Mouse (Mus musculus): ENCODE measurements around the gene Acvr2b. TPM values are rescaled to one million over a fixed set of nuclear protein-coding genes. Genes with fewer than 3 reads are reported as not detected.
"Not testable (repeated sequence)": the region's sequence is repeated elsewhere in the genome, so short reads cannot be mapped to it uniquely, and the experiment has no call there.

Gene Acvr2b
- polyA plus RNA-seq, 1 experiment, result 0.83 TPM

- no peak overlapping the region for H3ac ChIP-seq (ENCODE audit: control insufficient read depth, insufficient read length, low read depth)
- no peak for TF ChIP-seq USF1 (IDR thresholded peaks at IDR 0.05; ENCODE audit: low read depth)
- TF ChIP-seq FOSL1 (IDR thresholded peaks at IDR 0.05; ENCODE audit: insufficient read depth, low read length, poor library complexity, severe bottlenecking), result no peak
- TF ChIP-seq CEBPB (IDR thresholded peaks at IDR 0.05; ENCODE audit: low read depth), result no peak
- no peak for TF ChIP-seq MAX (IDR thresholded peaks at IDR 0.05)
- TF ChIP-seq CTCF (IDR thresholded peaks at IDR 0.05; ENCODE audit: control insufficient read depth, insufficient read depth, insufficient read length), result no peak
- TF ChIP-seq MYOG (IDR thresholded peaks at IDR 0.05; ENCODE audit: control insufficient read depth, extremely low read depth, insufficient read length), result no peak
- TF ChIP-seq MYOD1 (IDR thresholded peaks at IDR 0.05; ENCODE audit: control insufficient read depth, insufficient read length, low read depth), result no peak
- H3K36me3 ChIP-seq (ENCODE audit: control insufficient read depth, insufficient read depth), result no peaks in the 10 kb centered on the region
- no peak overlapping the region for H3K4me3 ChIP-seq (ENCODE audit: insufficient read depth, poor library complexity, severe bottlenecking)
- no peaks in the 10 kb centered on the region for H3K79me2 ChIP-seq (ENCODE audit: control insufficient read depth, insufficient read depth)
- no peaks in the 10 kb centered on the region for H3K27me3 ChIP-seq (ENCODE audit: control insufficient read depth, insufficient read depth, insufficient read length)
- no peaks in the 10 kb centered on the region for H3K79me3 ChIP-seq (ENCODE audit: low read depth)
These were observed 40.5 kb upstream of the Acvr2b start for GRCm38 (mm10) chr9:119361416-119361815.

GRCm38 (mm10) chr9:119363229-119363628 lies 38.7 kb upstream of the Acvr2b start:
- H3K79me2 ChIP-seq (ENCODE audit: control insufficient read depth, insufficient read depth), result no peaks in the 10 kb centered on the region
- H3K36me3 ChIP-seq (ENCODE audit: control insufficient read depth, insufficient read depth), result no peaks in the 10 kb centered on the region
- H3K79me3 ChIP-seq (ENCODE audit: low read depth), result no peaks in the 10 kb centered on the region
- H3K4me3 ChIP-seq (ENCODE audit: insufficient read depth, poor library complexity, severe bottlenecking), result no peak overlapping the region
- H3ac ChIP-seq (ENCODE audit: control insufficient read depth, insufficient read length, low read depth), result no peak overlapping the region
- no peak for TF ChIP-seq FOSL1 (IDR thresholded peaks at IDR 0.05; ENCODE audit: insufficient read depth, low read length, poor library complexity, severe bottlenecking)
- no peak for TF ChIP-seq CEBPB (IDR thresholded peaks at IDR 0.05; ENCODE audit: low read depth)
- no peak for TF ChIP-seq USF1 (IDR thresholded peaks at IDR 0.05; ENCODE audit: low read depth)
- no peak for TF ChIP-seq MYOG (IDR thresholded peaks at IDR 0.05; ENCODE audit: control insufficient read depth, extremely low read depth, insufficient read length)
- no peak for TF ChIP-seq MYOD1 (IDR thresholded peaks at IDR 0.05; ENCODE audit: control insufficient read depth, insufficient read length, low read depth)
- TF ChIP-seq CTCF (IDR thresholded peaks at IDR 0.05; ENCODE audit: control insufficient read depth, insufficient read depth, insufficient read length), result no peak
- TF ChIP-seq MAX (IDR thresholded peaks at IDR 0.05), result no peak
- no peaks in the 10 kb centered on the region for H3K27me3 ChIP-seq (ENCODE audit: control insufficient read depth, insufficient read depth, insufficient read length)

DNA sequence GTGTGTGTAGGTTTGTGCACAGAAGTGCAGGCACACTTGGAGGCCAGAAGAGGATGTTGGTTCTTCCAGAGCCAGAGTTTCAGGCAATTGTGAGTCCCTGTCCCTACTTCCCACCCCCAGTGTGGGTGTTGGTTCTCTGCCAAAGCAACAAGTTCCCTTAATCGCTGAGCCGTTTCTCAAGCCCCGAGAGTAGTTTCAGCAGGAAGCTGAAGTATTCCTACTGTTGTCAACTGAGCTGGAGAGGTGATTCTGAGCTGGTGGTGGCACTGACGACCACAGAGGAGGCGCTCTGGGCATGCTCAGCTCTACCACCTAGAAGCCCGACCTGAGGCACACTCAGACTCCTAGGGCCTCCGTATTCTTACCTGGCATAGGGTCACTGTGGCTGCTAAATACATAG lies 36.6 kb upstream of the Acvr2b start, which contains the start of gene Slc22a14:
Gene Slc22a14, minus strand, starts transcription at position 270 of the 400 bp plus-strand sequence.
- no peaks in the 10 kb centered on the region for H3K27me3 ChIP-seq (ENCODE audit: control insufficient read depth, insufficient read depth, insufficient read length)
- no peaks in the 10 kb centered on the region for H3K36me3 ChIP-seq (ENCODE audit: control insufficient read depth, insufficient read depth)
- H3K79me3 ChIP-seq (ENCODE audit: low read depth), result no peaks in the 10 kb centered on the region
- H3ac ChIP-seq (ENCODE audit: control insufficient read depth, insufficient read length, low read depth), result no peak within 1 kb of the TSS
- H3K79me2 ChIP-seq (ENCODE audit: control insufficient read depth, insufficient read depth), result no peaks in the 10 kb centered on the region
- TF ChIP-seq MAX (IDR thresholded peaks at IDR 0.05), result no peak
- TF ChIP-seq USF1 (IDR thresholded peaks at IDR 0.05; ENCODE audit: low read depth), result no peak
- TF ChIP-seq CEBPB (IDR thresholded peaks at IDR 0.05; ENCODE audit: low read depth), result no peak
- no peak for TF ChIP-seq MYOG (IDR thresholded peaks at IDR 0.05; ENCODE audit: control insufficient read depth, extremely low read depth, insufficient read length)
- TF ChIP-seq CTCF (IDR thresholded peaks at IDR 0.05; ENCODE audit: control insufficient read depth, insufficient read depth, insufficient read length), result no peak
- no peak for TF ChIP-seq MYOD1 (IDR thresholded peaks at IDR 0.05; ENCODE audit: control insufficient read depth, insufficient read length, low read depth)
- no peak for TF ChIP-seq FOSL1 (IDR thresholded peaks at IDR 0.05; ENCODE audit: insufficient read depth, low read length, poor library complexity, severe bottlenecking)
- no peak within 1 kb of the TSS for H3K4me3 ChIP-seq (ENCODE audit: insufficient read depth, poor library complexity, severe bottlenecking)

- Histone ChIP-seq H3K79me3 (ENCODE audit: low read depth) (no peaks in the 10 kb centered on the region), H3K79me2 (ENCODE audit: control insufficient read depth, insufficient read depth) (no peaks in the 10 kb centered on the region), H3K36me3 (ENCODE audit: control insufficient read depth, insufficient read depth) (no peaks in the 10 kb centered on the region), H3ac (ENCODE audit: control insufficient read depth, insufficient read length, low read depth) (no peak overlapping the region), H3K4me3 (ENCODE audit: insufficient read depth, poor library complexity, severe bottlenecking) (no peak overlapping the region), H3K27me3 (ENCODE audit: control insufficient read depth, insufficient read depth, insufficient read length) (no peaks in the 10 kb centered on the region)
- TF ChIP-seq MYOD1 (IDR thresholded peaks at IDR 0.05; ENCODE audit: control insufficient read depth, insufficient read length, low read depth), result no peak
- TF ChIP-seq USF1 (IDR thresholded peaks at IDR 0.05; ENCODE audit: low read depth), result peak; percentile 52
- TF ChIP-seq MAX (IDR thresholded peaks at IDR 0.05), result no peak
- no peak for TF ChIP-seq CEBPB (IDR thresholded peaks at IDR 0.05; ENCODE audit: low read depth)
These were observed 33.6 kb upstream of the Acvr2b start for GRCm38 (mm10) chr9:119368367-119368766.

GRCm38 (mm10) chr9:119370770-119371169 lies 31.1 kb upstream of the Acvr2b start:
- H3K79me2 ChIP-seq (ENCODE audit: control insufficient read depth, insufficient read depth); H3K36me3 ChIP-seq (ENCODE audit: control insufficient read depth, insufficient read depth); H3K4me3 ChIP-seq (ENCODE audit: insufficient read depth, poor library complexity, severe bottlenecking); H3K27me3 ChIP-seq (ENCODE audit: control insufficient read depth, insufficient read depth, insufficient read length); H3ac ChIP-seq (ENCODE audit: control insufficient read depth, insufficient read length, low read depth); H3K79me3 ChIP-seq (ENCODE audit: low read depth): not testable (repeated sequence)

GRCm38 (mm10) chr9:119371251-119371650 lies 30.7 kb upstream of the Acvr2b start:
- Histone ChIP-seq H3ac (ENCODE audit: control insufficient read depth, insufficient read length, low read depth) (no peak overlapping the region), H3K36me3 (ENCODE audit: control insufficient read depth, insufficient read depth) (no peaks in the 10 kb centered on the region), H3K79me3 (ENCODE audit: low read depth) (no peaks in the 10 kb centered on the region), H3K27me3 (ENCODE audit: control insufficient read depth, insufficient read depth, insufficient read length) (no peaks in the 10 kb centered on the region), H3K4me3 (ENCODE audit: insufficient read depth, poor library complexity, severe bottlenecking) (no peak overlapping the region), H3K79me2 (ENCODE audit: control insufficient read depth, insufficient read depth) (no peaks in the 10 kb centered on the region)
- TF ChIP-seq USF1 (IDR thresholded peaks at IDR 0.05; ENCODE audit: low read depth) (no peak), MYOG (IDR thresholded peaks at IDR 0.05; ENCODE audit: control insufficient read depth, extremely low read depth, insufficient read length) (no peak), CTCF (IDR thresholded peaks at IDR 0.05; ENCODE audit: control insufficient read depth, insufficient read depth, insufficient read length) (no peak), FOSL1 (IDR thresholded peaks at IDR 0.05; ENCODE audit: insufficient read depth, low read length, poor library complexity, severe bottlenecking) (no peak), MYOD1 (IDR thresholded peaks at IDR 0.05; ENCODE audit: control insufficient read depth, insufficient read length, low read depth) (no peak), CEBPB (IDR thresholded peaks at IDR 0.05; ENCODE audit: low read depth) (no peak), MAX (IDR thresholded peaks at IDR 0.05) (no peak)

Data from C2C12 (cell line).